Mouse (Mus musculus): ENCODE results near the gene 6330409D20Rik. TPM values are rescaled to one million over a fixed set of nuclear protein-coding genes. Genes with fewer than 3 reads are reported as not detected.

6330409D20Rik gene
- polyA plus RNA-seq (2014; fragmentation: Nextera tagmentation; extraction: Ambion mirVana), result 3.2 and 3.4 TPM in 2 replicates

DNA sequence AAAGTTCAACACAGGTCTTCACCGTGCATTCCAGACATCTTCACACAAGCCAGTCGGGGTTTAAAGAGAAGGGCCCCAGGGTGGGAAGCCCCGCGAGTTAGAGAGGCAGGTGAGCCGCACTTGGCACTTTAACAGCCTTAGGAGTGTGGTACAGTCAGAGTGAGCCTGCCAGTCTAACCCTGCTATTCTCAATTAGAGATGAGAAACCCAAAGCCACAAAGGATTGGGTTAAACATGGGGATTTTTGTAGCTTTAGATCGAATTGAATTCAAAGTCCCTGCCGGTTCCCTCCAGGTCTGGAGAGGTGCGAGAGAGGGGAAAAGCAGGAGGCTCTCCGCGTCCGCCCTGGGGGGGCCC lies at the start of gene 6330409D20Rik:
TSS of gene 6330409D20Rik (minus strand) at position 101 of the 357 bp plus-strand sequence.
- H3K9ac ChIP-seq (ENCODE audit: low read length), result peak within 1 kb of the TSS; percentile 84
- H3K4me2 ChIP-seq (ENCODE audit: low read length), result peak within 1 kb of the TSS; percentile 97
- H3K36me3 ChIP-seq (ENCODE audit: control insufficient read depth, insufficient read depth, low read length), result peaks cover 13% of the 10 kb centered on the region
- no peaks in the 10 kb centered on the region for H3K9me3 ChIP-seq (replicated peaks; ENCODE audit: control insufficient read depth, low read length)
- no peaks in the 10 kb centered on the region for H3K4me1 ChIP-seq (ENCODE audit: control insufficient read depth, insufficient read depth, low read length)
- peak within 1 kb of the TSS; percentile 79 for H3K4me3 ChIP-seq (ENCODE audit: low read depth, low read length)
- H3K27ac ChIP-seq (ENCODE audit: low read depth, low read length), result peak within 1 kb of the TSS; percentile 80
- H3K27me3 ChIP-seq (replicated peaks; ENCODE audit: control insufficient read depth, insufficient read depth, low read length), result no peaks in the 10 kb centered on the region
- peak; percentile 1; the same call in 1 of the 2 replicates for ATAC-seq
- no peak for DNase-seq (ENCODE audit: low spot score)
- 6% methylated on average over 11 of the region's 11 CpGs for WGBS

DNA sequence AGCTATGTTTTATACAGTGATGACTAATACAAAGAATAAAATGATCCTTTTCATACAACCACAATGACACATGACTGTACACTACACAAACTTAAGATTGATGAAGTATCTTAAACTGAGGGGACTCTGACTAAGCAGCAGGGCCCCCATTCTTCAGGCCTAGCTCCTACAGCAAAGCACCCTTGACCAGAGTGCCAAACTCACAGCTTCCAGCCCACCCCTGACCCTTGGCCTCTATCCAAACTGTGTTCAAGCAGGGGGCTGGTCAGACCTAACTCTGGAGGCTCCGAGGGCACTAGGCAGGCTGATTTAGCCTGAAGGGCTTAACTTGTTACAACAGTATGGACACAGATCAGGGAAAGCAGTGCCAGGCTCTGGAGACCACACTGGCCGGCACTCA lies 47.8 kb upstream of the 6330409D20Rik start:
- Histone ChIP-seq H3K4me2 (ENCODE audit: low read length) (no peak overlapping the region), H3K4me1 (ENCODE audit: control insufficient read depth, insufficient read depth, low read length) (no peaks in the 10 kb centered on the region), H3K4me3 (ENCODE audit: low read depth, low read length) (no peak overlapping the region), H3K36me3 (ENCODE audit: control insufficient read depth, insufficient read depth, low read length) (peaks cover 19% of the 10 kb centered on the region), H3K9ac (ENCODE audit: low read length) (no peak overlapping the region), H3K9me3 (replicated peaks; ENCODE audit: control insufficient read depth, low read length) (no peaks in the 10 kb centered on the region), H3K27me3 (replicated peaks; ENCODE audit: control insufficient read depth, insufficient read depth, low read length) (no peaks in the 10 kb centered on the region), H3K27ac (ENCODE audit: low read depth, low read length) (no peak overlapping the region)
- ATAC-seq, result no peak
- 70% methylated on average over 2 of the region's 2 CpGs for WGBS
- no peak for DNase-seq (ENCODE audit: low spot score)

DNA sequence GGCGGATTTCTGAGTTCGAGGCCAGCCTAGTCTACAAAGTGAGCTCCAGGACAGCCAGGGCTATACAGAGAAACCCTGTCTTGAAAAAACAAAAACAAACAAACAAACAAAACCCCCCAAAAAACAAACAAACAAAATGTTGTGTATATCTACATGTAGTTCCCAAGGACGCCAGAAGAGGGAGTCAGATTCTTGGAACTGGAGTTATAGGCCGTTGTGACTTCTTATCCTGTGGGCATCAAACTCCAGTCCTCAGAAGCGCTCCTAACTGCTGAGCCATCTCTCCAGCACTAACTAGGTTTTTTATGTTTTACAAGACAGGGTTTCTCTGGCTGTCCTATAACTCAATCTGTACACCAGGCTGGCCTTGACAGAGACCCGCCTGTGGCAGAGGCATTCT lies 46.4 kb upstream of the 6330409D20Rik start:
- peaks cover 19% of the 10 kb centered on the region for H3K36me3 ChIP-seq (ENCODE audit: control insufficient read depth, insufficient read depth, low read length)
- no peak overlapping the region for H3K9ac ChIP-seq (ENCODE audit: low read length)
- no peaks in the 10 kb centered on the region for H3K4me1 ChIP-seq (ENCODE audit: control insufficient read depth, insufficient read depth, low read length)
- H3K27me3 ChIP-seq (replicated peaks; ENCODE audit: control insufficient read depth, insufficient read depth, low read length), result no peaks in the 10 kb centered on the region
- no peaks in the 10 kb centered on the region for H3K9me3 ChIP-seq (replicated peaks; ENCODE audit: control insufficient read depth, low read length)
- WGBS, result 59% methylated on average over 6 of the region's 6 CpGs
- ATAC-seq, result no peak
- peak; percentile 52 for DNase-seq (ENCODE audit: low spot score)
- no peak overlapping the region for H3K4me3 ChIP-seq (ENCODE audit: low read depth, low read length)
- H3K27ac ChIP-seq (ENCODE audit: low read depth, low read length), result no peak overlapping the region
- H3K4me2 ChIP-seq (ENCODE audit: low read length), result no peak overlapping the region

DNA sequence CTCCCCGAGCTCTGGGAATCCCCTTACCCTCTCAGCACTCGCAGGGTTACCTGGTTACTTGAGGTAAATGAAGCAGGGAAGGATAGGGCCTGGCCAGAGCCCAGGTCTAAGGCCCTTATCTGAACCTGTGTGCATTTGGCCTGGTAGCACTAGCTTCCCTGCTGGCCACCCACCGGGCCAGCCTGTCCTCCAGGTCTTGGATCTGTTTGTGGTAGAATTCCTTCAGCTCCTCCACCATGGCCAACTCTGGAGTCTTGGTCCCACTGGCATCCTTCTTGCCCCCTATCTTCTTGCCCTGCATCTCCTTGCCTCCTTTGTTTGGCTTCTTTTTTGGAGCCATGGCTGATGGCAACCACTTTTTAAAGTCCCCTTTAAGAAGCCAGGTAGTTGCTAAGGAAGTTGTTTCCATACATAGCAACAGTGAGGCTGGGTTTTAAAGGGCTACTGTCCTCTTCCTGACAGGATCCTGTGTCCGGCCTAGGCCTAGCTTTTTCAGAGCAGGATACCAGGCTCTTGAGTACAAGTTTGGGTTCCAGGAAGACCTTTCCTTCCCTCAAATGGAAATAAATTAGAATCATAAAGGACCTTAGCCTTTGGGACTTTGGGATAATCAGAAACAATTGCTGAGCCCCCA lies 43.3 kb upstream of the 6330409D20Rik start, which contains the start of gene Cfap157:
TSS of gene Cfap157 (minus strand) at position 381 of the 634 bp plus-strand sequence.
- Histone ChIP-seq H3K36me3 (ENCODE audit: control insufficient read depth, insufficient read depth, low read length) (peaks cover 3% of the 10 kb centered on the region; the same call in 1 of the 2 replicates), H3K9me3 (replicated peaks; ENCODE audit: control insufficient read depth, low read length) (no peaks in the 10 kb centered on the region), H3K4me2 (ENCODE audit: low read length) (no peak within 1 kb of the TSS), H3K9ac (ENCODE audit: low read length) (no peak within 1 kb of the TSS), H3K27ac (ENCODE audit: low read depth, low read length) (no peak within 1 kb of the TSS), H3K27me3 (replicated peaks; ENCODE audit: control insufficient read depth, insufficient read depth, low read length) (no peaks in the 10 kb centered on the region), H3K4me3 (ENCODE audit: low read depth, low read length) (no peak within 1 kb of the TSS), H3K4me1 (ENCODE audit: control insufficient read depth, insufficient read depth, low read length) (no peaks in the 10 kb centered on the region)
- ATAC-seq, result no peak
- peak; percentile 37 for DNase-seq (ENCODE audit: low spot score)
- 70% methylated on average over 4 of the region's 4 CpGs for WGBS

DNA sequence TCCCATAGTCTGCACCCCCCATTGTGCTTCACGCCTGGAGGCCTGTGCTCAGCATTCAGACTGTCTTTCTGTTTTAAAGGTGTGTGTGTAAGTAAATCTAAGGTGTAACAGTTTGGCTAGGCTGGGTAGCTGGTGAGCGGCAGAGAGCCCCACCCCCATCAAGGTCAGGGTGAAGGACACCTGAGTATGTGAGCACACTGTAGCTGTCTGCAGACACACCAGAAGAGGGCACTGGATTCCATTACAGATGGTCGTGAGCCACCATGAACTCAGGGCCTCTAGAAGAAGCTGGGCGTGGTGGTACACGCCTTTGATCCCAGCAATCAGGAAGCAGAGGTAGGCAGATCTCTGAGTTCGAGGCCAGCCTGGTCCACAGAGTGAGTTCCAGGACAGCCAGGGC lies 40.9 kb upstream of the 6330409D20Rik start:
- no peak for ATAC-seq
- H3K27me3 ChIP-seq (replicated peaks; ENCODE audit: control insufficient read depth, insufficient read depth, low read length), result no peaks in the 10 kb centered on the region
- DNase-seq (ENCODE audit: low spot score), result no peak
- no peaks in the 10 kb centered on the region for H3K36me3 ChIP-seq (ENCODE audit: control insufficient read depth, insufficient read depth, low read length)
- H3K9me3 ChIP-seq (replicated peaks; ENCODE audit: control insufficient read depth, low read length), result no peaks in the 10 kb centered on the region
- no peaks in the 10 kb centered on the region for H3K4me1 ChIP-seq (ENCODE audit: control insufficient read depth, insufficient read depth, low read length)
- no peak overlapping the region for H3K9ac ChIP-seq (ENCODE audit: low read length)
- H3K27ac ChIP-seq (ENCODE audit: low read depth, low read length), result no peak overlapping the region
- WGBS, result 78% methylated on average over 6 of the region's 6 CpGs
- H3K4me2 ChIP-seq (ENCODE audit: low read length), result no peak overlapping the region
- no peak overlapping the region for H3K4me3 ChIP-seq (ENCODE audit: low read depth, low read length)

DNA sequence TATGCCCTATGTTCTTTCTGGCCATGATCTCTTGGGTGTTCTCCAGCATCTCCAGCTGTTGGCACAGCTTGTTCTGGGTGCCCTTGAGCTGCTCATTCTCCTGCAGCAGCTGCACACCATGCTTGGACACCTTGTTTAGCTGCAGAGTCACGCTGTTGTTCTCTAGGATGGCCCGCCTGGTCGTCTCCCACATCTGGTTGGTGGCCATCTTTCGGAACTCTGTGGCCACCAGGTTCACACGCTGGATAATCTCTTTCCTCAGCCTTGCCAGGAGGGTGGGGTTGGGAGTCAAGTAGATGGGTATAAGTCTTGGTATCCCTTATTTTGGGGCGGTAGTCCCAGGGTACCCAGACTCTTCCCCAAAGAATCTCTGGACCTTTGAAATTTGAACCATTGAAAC lies 38.9 kb upstream of the 6330409D20Rik start:
- Histone ChIP-seq H3K4me1 (ENCODE audit: control insufficient read depth, insufficient read depth, low read length) (peaks cover 5% of the 10 kb centered on the region), H3K4me3 (ENCODE audit: low read depth, low read length) (no peak overlapping the region), H3K9me3 (replicated peaks; ENCODE audit: control insufficient read depth, low read length) (no peaks in the 10 kb centered on the region), H3K9ac (ENCODE audit: low read length) (no peak overlapping the region), H3K27me3 (replicated peaks; ENCODE audit: control insufficient read depth, insufficient read depth, low read length) (no peaks in the 10 kb centered on the region), H3K27ac (ENCODE audit: low read depth, low read length) (no peak overlapping the region), H3K4me2 (ENCODE audit: low read length) (no peak overlapping the region), H3K36me3 (ENCODE audit: control insufficient read depth, insufficient read depth, low read length) (no peaks in the 10 kb centered on the region)
- 91% methylated on average over 6 of the region's 6 CpGs for WGBS
- ATAC-seq (no peak), DNase-seq (ENCODE audit: low spot score) (no peak)

DNA sequence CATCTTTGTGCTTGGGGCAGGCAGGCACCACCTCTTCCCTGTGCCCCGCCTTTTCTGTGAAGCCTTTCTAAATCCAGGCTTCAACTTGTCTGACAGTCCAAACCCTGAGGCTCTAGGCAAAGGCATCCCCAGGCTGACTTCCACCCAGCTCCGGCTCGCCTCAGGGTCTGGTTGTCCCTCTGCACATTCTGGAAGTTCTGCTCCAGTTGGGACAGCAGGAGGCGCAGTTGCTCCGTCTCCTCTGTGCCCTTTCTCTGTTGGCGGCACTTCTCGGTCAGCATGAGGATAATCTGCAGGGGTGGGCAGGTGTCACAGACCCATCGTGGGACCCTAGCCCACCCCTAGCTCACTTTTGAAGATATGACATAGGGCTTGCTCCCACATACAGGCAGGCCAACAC lies 38.3 kb upstream of the 6330409D20Rik start:
- Histone ChIP-seq H3K4me3 (ENCODE audit: low read depth, low read length) (no peak overlapping the region), H3K4me1 (ENCODE audit: control insufficient read depth, insufficient read depth, low read length) (peaks cover 5% of the 10 kb centered on the region), H3K9ac (ENCODE audit: low read length) (no peak overlapping the region), H3K27me3 (replicated peaks; ENCODE audit: control insufficient read depth, insufficient read depth, low read length) (no peaks in the 10 kb centered on the region), H3K36me3 (ENCODE audit: control insufficient read depth, insufficient read depth, low read length) (no peaks in the 10 kb centered on the region), H3K9me3 (replicated peaks; ENCODE audit: control insufficient read depth, low read length) (no peaks in the 10 kb centered on the region), H3K27ac (ENCODE audit: low read depth, low read length) (no peak overlapping the region), H3K4me2 (ENCODE audit: low read length) (no peak overlapping the region)
- ATAC-seq, result no peak
- peak; percentile 59 for DNase-seq (ENCODE audit: low spot score)
- 13% methylated on average over 8 of the region's 8 CpGs for WGBS

DNA sequence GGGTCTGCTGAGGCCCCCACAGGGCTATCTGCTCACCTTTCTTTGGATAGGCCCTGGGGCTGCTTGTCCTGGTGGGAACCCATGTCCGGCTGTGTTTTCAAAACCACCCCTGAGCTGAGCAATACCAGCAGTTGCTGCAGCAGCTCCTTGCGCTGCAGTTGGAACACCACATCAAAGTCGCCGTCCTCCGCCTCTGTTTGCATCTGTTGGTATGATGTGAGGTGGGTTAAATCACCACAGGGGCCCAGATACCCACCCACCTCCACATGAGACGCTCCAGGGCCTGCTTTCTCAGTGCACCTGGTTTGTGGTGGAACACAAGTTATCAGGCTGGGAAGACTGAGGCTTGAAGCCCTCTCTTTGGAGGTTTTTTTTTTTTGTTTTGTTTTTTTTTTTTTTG lies 37.3 kb upstream of the 6330409D20Rik start:
- DNase-seq (ENCODE audit: low spot score) (no peak), ATAC-seq (no peak)
- no peak overlapping the region for H3K27ac ChIP-seq (ENCODE audit: low read depth, low read length)
- no peak overlapping the region for H3K9ac ChIP-seq (ENCODE audit: low read length)
- no peaks in the 10 kb centered on the region for H3K27me3 ChIP-seq (replicated peaks; ENCODE audit: control insufficient read depth, insufficient read depth, low read length)
- 93% methylated on average over 6 of the region's 6 CpGs for WGBS
- no peak overlapping the region for H3K4me3 ChIP-seq (ENCODE audit: low read depth, low read length)
- H3K9me3 ChIP-seq (replicated peaks; ENCODE audit: control insufficient read depth, low read length), result no peaks in the 10 kb centered on the region
- no peak overlapping the region for H3K4me2 ChIP-seq (ENCODE audit: low read length)
- H3K4me1 ChIP-seq (ENCODE audit: control insufficient read depth, insufficient read depth, low read length), result peaks cover 5% of the 10 kb centered on the region
- H3K36me3 ChIP-seq (ENCODE audit: control insufficient read depth, insufficient read depth, low read length), result no peaks in the 10 kb centered on the region

DNA sequence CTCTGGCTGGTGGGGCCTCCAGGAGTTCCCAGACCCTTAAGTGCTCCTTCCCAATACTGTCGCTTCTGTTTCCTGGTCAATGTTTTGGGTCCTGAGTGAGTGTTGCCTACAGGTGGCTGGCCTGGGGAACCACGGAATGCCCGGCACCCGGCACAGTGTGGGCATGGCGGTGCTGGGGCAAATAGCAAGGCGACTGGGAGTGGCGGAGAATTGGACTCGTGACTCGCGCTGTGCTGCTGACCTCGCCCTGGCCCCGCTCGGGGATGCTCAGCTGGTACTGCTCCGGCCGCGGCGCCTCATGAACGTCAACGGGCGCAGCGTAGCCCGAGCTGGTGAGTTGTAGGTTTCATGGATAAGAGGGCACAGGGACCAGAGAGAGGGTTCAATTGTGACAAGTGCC lies 35.4 kb upstream of the 6330409D20Rik start:
- Histone ChIP-seq H3K27me3 (replicated peaks; ENCODE audit: control insufficient read depth, insufficient read depth, low read length) (no peaks in the 10 kb centered on the region), H3K4me1 (ENCODE audit: control insufficient read depth, insufficient read depth, low read length) (peaks cover 5% of the 10 kb centered on the region), H3K9me3 (replicated peaks; ENCODE audit: control insufficient read depth, low read length) (no peaks in the 10 kb centered on the region), H3K27ac (ENCODE audit: low read depth, low read length) (no peak overlapping the region), H3K4me3 (ENCODE audit: low read depth, low read length) (peak overlapping the region; percentile 48), H3K9ac (ENCODE audit: low read length) (peak overlapping the region; percentile 35; the same call in 1 of the 2 replicates), H3K4me2 (ENCODE audit: low read length) (peak overlapping the region; percentile 71), H3K36me3 (ENCODE audit: control insufficient read depth, insufficient read depth, low read length) (no peaks in the 10 kb centered on the region)
- DNase-seq (ENCODE audit: low spot score) (no peak), ATAC-seq (no peak)
- 31% methylated on average over 22 of the region's 22 CpGs for WGBS

Measured in forebrain, embryonic 14.5 days (tissue).